Mouse (Mus musculus): ENCODE data around the gene Casp9. TPM values are rescaled to one million over a fixed set of nuclear protein-coding genes. Genes with fewer than 3 reads are reported as not detected.
"Not testable (repeated sequence)": the region's sequence is repeated elsewhere in the genome, so short reads cannot be mapped to it uniquely, and the experiment has no call there.

The Casp9 gene
- polyA plus RNA-seq, 1 experiment from 2014 or later: 23.7 TPM

GRCm38 (mm10) chr4:141769501-141770160 lies 23.8 kb upstream of the Casp9 start:
- peaks cover 20% of the 10 kb centered on the region for H3K4me1 ChIP-seq (ENCODE audit: control insufficient read depth, insufficient read depth, low read length)
- H3K27me3 ChIP-seq (ENCODE audit: control insufficient read depth, insufficient read depth, low read length): no peaks in the 10 kb centered on the region
- no peaks in the 10 kb centered on the region for H3K9me3 ChIP-seq (replicated peaks; ENCODE audit: control insufficient read depth, low read length)
- H3K9ac ChIP-seq (ENCODE audit: low read length): no peak overlapping the region
- H3K27ac ChIP-seq (ENCODE audit: low read length): no peak overlapping the region
- no peak overlapping the region for H3K4me2 ChIP-seq (ENCODE audit: low read depth, low read length)
- H3K4me3 ChIP-seq (replicated peaks; ENCODE audit: low read length): no peak overlapping the region
- WGBS: 77% methylated on average over 8 of the region's 8 CpGs
- H3K36me3 ChIP-seq (ENCODE audit: control insufficient read depth, insufficient read depth, low read length): peaks cover 21% of the 10 kb centered on the region
- no peak for ATAC-seq (ENCODE audit: insufficient read depth, low FRiP score)

DNA sequence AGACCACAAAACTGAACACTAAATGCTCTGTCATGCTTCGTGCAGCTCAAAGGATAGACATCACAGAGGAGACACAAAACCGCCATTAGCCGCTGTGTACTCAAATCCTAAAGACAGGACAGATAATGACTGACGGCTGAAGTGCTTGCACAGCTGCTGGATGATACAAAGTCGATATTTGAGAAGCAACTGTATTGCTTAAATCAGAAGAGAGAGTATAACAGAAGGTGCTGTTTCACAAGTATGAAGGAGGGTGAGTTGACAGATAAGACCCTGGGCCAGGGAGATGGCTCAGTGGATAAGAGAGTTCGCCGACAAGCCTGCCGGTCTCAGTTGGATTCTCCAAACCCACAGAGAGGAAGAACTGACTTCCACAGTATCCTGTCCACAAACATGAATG lies 21.6 kb upstream of the Casp9 start:
- peaks cover 13% of the 10 kb centered on the region for H3K4me1 ChIP-seq (ENCODE audit: control insufficient read depth, insufficient read depth, low read length)
- no peak overlapping the region for H3K4me2 ChIP-seq (ENCODE audit: low read depth, low read length)
- H3K9me3 ChIP-seq (replicated peaks; ENCODE audit: control insufficient read depth, low read length): no peaks in the 10 kb centered on the region
- no peak overlapping the region for H3K27ac ChIP-seq (ENCODE audit: low read length)
- ATAC-seq (ENCODE audit: insufficient read depth, low FRiP score): no peak
- H3K4me3 ChIP-seq (replicated peaks; ENCODE audit: low read length): no peak overlapping the region
- peaks cover 30% of the 10 kb centered on the region for H3K36me3 ChIP-seq (ENCODE audit: control insufficient read depth, insufficient read depth, low read length)
- no peaks in the 10 kb centered on the region for H3K27me3 ChIP-seq (ENCODE audit: control insufficient read depth, insufficient read depth, low read length)
- WGBS: 84% methylated on average over 8 of the region's 8 CpGs
- H3K9ac ChIP-seq (ENCODE audit: low read length): no peak overlapping the region

GRCm38 (mm10) chr4:141773019-141773418 lies 20.4 kb upstream of the Casp9 start:
- not testable (repeated sequence) for H3K4me1 ChIP-seq (ENCODE audit: control insufficient read depth, insufficient read depth, low read length); H3K4me3 ChIP-seq (replicated peaks; ENCODE audit: low read length); H3K9ac ChIP-seq (ENCODE audit: low read length); H3K4me2 ChIP-seq (ENCODE audit: low read depth, low read length); H3K27ac ChIP-seq (ENCODE audit: low read length); ATAC-seq (ENCODE audit: insufficient read depth, low FRiP score); H3K27me3 ChIP-seq (ENCODE audit: control insufficient read depth, insufficient read depth, low read length); H3K9me3 ChIP-seq (replicated peaks; ENCODE audit: control insufficient read depth, low read length)
- H3K36me3 ChIP-seq (ENCODE audit: control insufficient read depth, insufficient read depth, low read length): peaks cover 31% of the 10 kb centered on the region
- 85% methylated on average over 4 of the region's 4 CpGs for whole genome bisulfite sequencing

DNA sequence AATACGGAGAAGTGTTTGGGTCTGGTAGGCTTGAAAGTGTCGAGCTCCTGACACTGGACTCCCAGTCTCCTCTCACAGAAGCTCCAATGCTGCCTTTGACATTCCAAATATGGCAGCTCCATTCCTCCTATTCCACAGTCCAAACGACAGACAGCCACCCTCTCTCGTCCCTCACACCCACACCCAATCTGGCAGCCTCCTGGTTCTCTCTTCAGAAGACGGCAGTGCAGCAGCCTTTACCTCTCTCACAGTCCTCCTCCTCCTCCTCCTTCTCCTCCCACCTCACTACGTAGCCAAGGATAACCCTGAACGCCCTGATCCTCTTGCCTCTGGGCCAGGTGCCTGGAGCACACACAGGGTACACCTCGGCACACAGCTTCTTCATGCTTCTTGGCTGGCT lies 13.6 kb upstream of the Casp9 start:
- H3K27me3 ChIP-seq (ENCODE audit: control insufficient read depth, insufficient read depth, low read length): no peaks in the 10 kb centered on the region
- no peak overlapping the region for H3K4me3 ChIP-seq (replicated peaks; ENCODE audit: low read length)
- no peak for ATAC-seq (ENCODE audit: insufficient read depth, low FRiP score)
- no peak overlapping the region for H3K27ac ChIP-seq (ENCODE audit: low read length)
- H3K9ac ChIP-seq (ENCODE audit: low read length): no peak overlapping the region
- H3K4me2 ChIP-seq (ENCODE audit: low read depth, low read length): no peak overlapping the region
- WGBS: 88% methylated on average over 8 of the region's 8 CpGs
- peaks cover 24% of the 10 kb centered on the region for H3K36me3 ChIP-seq (ENCODE audit: control insufficient read depth, insufficient read depth, low read length)
- H3K4me1 ChIP-seq (ENCODE audit: control insufficient read depth, insufficient read depth, low read length): no peaks in the 10 kb centered on the region
- no peaks in the 10 kb centered on the region for H3K9me3 ChIP-seq (replicated peaks; ENCODE audit: control insufficient read depth, low read length)

DNA sequence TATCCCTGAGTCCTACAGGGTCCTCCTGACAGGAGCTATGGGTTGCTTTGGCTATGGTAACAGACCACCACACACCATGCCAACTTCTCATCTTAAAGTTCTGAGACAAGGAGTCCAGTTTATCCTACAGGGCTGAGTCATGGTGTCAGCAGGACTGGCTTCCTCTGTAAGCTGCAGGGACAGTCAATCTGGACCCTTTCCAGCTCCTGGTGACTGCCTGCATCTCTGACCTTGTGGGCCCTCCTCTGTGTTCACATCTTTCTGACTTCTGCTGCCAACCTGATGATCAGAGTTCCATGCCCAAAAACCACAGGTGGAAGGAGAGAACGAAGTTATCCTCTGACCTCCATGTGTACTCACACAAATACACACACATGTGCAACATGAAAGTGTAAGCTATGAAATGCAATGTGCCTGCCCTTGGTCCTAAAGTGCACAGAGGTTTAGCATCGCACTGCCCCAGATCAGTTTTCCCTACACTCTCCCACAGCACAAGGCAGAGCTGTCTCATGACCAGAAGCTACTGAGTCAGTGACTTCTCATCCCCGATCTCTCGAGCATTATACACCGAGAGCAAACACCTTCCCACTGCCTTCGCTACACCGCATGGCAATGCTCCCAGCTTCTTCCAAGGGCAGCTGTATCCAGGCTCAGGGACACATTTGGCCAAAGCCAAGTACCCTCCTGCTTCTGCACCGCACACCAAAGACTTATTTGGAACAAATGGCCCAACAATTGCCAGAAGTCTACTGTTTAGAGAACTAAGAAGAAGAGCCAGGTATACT lies 12.0 kb upstream of the Casp9 start:
- Histone ChIP-seq H3K27ac (ENCODE audit: low read length) (no peak overlapping the region), H3K27me3 (ENCODE audit: control insufficient read depth, insufficient read depth, low read length) (no peaks in the 10 kb centered on the region), H3K4me2 (ENCODE audit: low read depth, low read length) (no peak overlapping the region), H3K4me1 (ENCODE audit: control insufficient read depth, insufficient read depth, low read length) (no peaks in the 10 kb centered on the region), H3K9me3 (replicated peaks; ENCODE audit: control insufficient read depth, low read length) (no peaks in the 10 kb centered on the region), H3K4me3 (replicated peaks; ENCODE audit: low read length) (no peak overlapping the region), H3K9ac (ENCODE audit: low read length) (no peak overlapping the region), H3K36me3 (ENCODE audit: control insufficient read depth, insufficient read depth, low read length) (peaks cover 20% of the 10 kb centered on the region)
- no peak for ATAC-seq (ENCODE audit: insufficient read depth, low FRiP score)
- 94% methylated on average over 8 of the region's 8 CpGs for WGBS

DNA sequence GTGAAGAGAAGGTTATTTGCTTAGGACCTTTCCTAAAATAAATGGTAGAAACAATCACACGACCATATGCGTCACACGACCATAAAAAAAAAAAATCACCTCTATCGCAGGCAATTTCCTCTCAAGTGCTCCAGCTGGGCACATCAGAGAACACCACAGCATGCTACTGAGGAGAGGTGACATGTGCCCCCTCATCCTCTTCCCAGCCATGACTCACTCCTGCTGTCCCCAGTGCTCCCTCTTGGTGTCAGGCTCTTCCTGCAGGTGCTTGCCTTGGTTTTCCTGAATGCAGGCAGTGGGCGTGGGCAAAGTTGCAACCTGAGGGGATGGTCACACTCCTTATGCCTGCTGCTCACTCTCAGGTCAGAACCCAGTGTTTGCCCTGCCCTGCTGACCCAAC lies 8.6 kb upstream of the Casp9 start:
- 76% methylated on average over 5 of the region's 5 CpGs for WGBS
- ATAC-seq (ENCODE audit: insufficient read depth, low FRiP score): no peak
- no peaks in the 10 kb centered on the region for H3K9me3 ChIP-seq (replicated peaks; ENCODE audit: control insufficient read depth, low read length)
- no peak overlapping the region for H3K4me2 ChIP-seq (ENCODE audit: low read depth, low read length)
- H3K27me3 ChIP-seq (ENCODE audit: control insufficient read depth, insufficient read depth, low read length): no peaks in the 10 kb centered on the region
- no peak overlapping the region for H3K27ac ChIP-seq (ENCODE audit: low read length)
- 0 out of 2 replicates have a peak overlapping the region, but pooled peaks have one; percentile 1 for H3K9ac ChIP-seq (ENCODE audit: low read length)
- H3K4me1 ChIP-seq (ENCODE audit: control insufficient read depth, insufficient read depth, low read length): peaks cover 4% of the 10 kb centered on the region
- H3K4me3 ChIP-seq (replicated peaks; ENCODE audit: low read length): no peak overlapping the region
- H3K36me3 ChIP-seq (ENCODE audit: control insufficient read depth, insufficient read depth, low read length): peaks cover 15% of the 10 kb centered on the region; the same call in 1 of the 2 replicates

- H3K4me1 ChIP-seq (ENCODE audit: control insufficient read depth, insufficient read depth, low read length): peaks cover 10% of the 10 kb centered on the region
- H3K27me3 ChIP-seq (ENCODE audit: control insufficient read depth, insufficient read depth, low read length): no peaks in the 10 kb centered on the region
- no peaks in the 10 kb centered on the region for H3K9me3 ChIP-seq (replicated peaks; ENCODE audit: control insufficient read depth, low read length)
- H3K9ac ChIP-seq (ENCODE audit: low read length): no peak overlapping the region
- peaks cover 10% of the 10 kb centered on the region; the same call in 1 of the 2 replicates for H3K36me3 ChIP-seq (ENCODE audit: control insufficient read depth, insufficient read depth, low read length)
- no peak overlapping the region for H3K27ac ChIP-seq (ENCODE audit: low read length)
- no peak overlapping the region for H3K4me2 ChIP-seq (ENCODE audit: low read depth, low read length)
- H3K4me3 ChIP-seq (replicated peaks; ENCODE audit: low read length): no peak overlapping the region
- ATAC-seq (ENCODE audit: insufficient read depth, low FRiP score): no peak
- 87% methylated on average over 13 of the region's 13 CpGs for WGBS
Observed at GRCm38 (mm10) chr4:141786141-141786540, 7.3 kb upstream of the Casp9 start.

DNA sequence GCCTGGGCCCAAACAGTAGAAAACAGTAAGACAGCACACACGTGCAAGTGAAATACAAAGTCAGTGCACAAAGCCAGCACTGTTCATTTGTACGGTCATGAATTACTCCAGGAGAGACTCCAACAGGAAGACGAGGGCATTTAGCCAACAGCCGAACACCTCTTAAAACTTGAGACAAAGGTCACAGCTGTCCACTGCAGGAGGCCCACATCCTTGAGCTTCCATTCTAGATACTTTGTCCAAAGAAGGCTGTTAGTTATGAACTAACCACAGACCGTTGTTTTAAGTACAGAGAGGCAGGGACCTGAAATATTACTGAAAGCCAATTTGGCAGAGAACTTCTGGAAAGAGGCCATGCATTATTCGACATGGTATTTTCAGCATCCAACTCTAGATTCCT lies 6.4 kb upstream of the Casp9 start:
- H3K4me2 ChIP-seq (ENCODE audit: low read depth, low read length): no peak overlapping the region
- ATAC-seq (ENCODE audit: insufficient read depth, low FRiP score): no peak
- H3K4me1 ChIP-seq (ENCODE audit: control insufficient read depth, insufficient read depth, low read length): peaks cover 10% of the 10 kb centered on the region
- WGBS: 63% methylated on average over 6 of the region's 6 CpGs
- no peak overlapping the region for H3K27ac ChIP-seq (ENCODE audit: low read length)
- H3K4me3 ChIP-seq (replicated peaks; ENCODE audit: low read length): no peak overlapping the region
- no peaks in the 10 kb centered on the region for H3K27me3 ChIP-seq (ENCODE audit: control insufficient read depth, insufficient read depth, low read length)
- H3K9ac ChIP-seq (ENCODE audit: low read length): no peak overlapping the region
- peaks cover 7% of the 10 kb centered on the region; the same call in 1 of the 2 replicates for H3K36me3 ChIP-seq (ENCODE audit: control insufficient read depth, insufficient read depth, low read length)
- H3K9me3 ChIP-seq (replicated peaks; ENCODE audit: control insufficient read depth, low read length): no peaks in the 10 kb centered on the region

- Histone ChIP-seq H3K4me3 (replicated peaks; ENCODE audit: low read length) (no peak overlapping the region), H3K9me3 (replicated peaks; ENCODE audit: control insufficient read depth, low read length) (no peaks in the 10 kb centered on the region), H3K36me3 (ENCODE audit: control insufficient read depth, insufficient read depth, low read length) (peaks cover 7% of the 10 kb centered on the region; the same call in 1 of the 2 replicates), H3K4me1 (ENCODE audit: control insufficient read depth, insufficient read depth, low read length) (peaks cover 10% of the 10 kb centered on the region), H3K27me3 (ENCODE audit: control insufficient read depth, insufficient read depth, low read length) (no peaks in the 10 kb centered on the region), H3K4me2 (ENCODE audit: low read depth, low read length) (no peak overlapping the region), H3K27ac (ENCODE audit: low read length) (no peak overlapping the region), H3K9ac (ENCODE audit: low read length) (no peak overlapping the region)
- 91% methylated on average over 7 of the region's 7 CpGs for whole genome bisulfite sequencing
- ATAC-seq (ENCODE audit: insufficient read depth, low FRiP score): no peak
Observed at GRCm38 (mm10) chr4:141787462-141787861, 6.0 kb upstream of the Casp9 start.
